Mouse (Mus musculus): Measurements from ENCODE around the gene Bet1l.

- TF ChIP-seq CTCF (IDR thresholded peaks at IDR 0.05; ENCODE audit: control insufficient read depth, insufficient read depth, insufficient read length) (no peak), USF1 (IDR thresholded peaks at IDR 0.05; ENCODE audit: low read depth) (no peak), CEBPB (IDR thresholded peaks at IDR 0.05; ENCODE audit: low read depth) (no peak), FOSL1 (IDR thresholded peaks at IDR 0.05; ENCODE audit: insufficient read depth, low read length, poor library complexity, severe bottlenecking) (no peak)
These were observed 13.6 kb downstream of the Bet1l start for GRCm38 (mm10) chr7:140843806-140844205.

Data from C2C12 (cell line).